Mouse (Mus musculus) kidney, adult 18-20 months (tissue): ENCODE results near the gene Dusp16.

Experiments used
- DNase-seq: peaks from one replicate; pipeline ENCODE4 v3.0.0; 2021

Gene Dusp16

DNA sequence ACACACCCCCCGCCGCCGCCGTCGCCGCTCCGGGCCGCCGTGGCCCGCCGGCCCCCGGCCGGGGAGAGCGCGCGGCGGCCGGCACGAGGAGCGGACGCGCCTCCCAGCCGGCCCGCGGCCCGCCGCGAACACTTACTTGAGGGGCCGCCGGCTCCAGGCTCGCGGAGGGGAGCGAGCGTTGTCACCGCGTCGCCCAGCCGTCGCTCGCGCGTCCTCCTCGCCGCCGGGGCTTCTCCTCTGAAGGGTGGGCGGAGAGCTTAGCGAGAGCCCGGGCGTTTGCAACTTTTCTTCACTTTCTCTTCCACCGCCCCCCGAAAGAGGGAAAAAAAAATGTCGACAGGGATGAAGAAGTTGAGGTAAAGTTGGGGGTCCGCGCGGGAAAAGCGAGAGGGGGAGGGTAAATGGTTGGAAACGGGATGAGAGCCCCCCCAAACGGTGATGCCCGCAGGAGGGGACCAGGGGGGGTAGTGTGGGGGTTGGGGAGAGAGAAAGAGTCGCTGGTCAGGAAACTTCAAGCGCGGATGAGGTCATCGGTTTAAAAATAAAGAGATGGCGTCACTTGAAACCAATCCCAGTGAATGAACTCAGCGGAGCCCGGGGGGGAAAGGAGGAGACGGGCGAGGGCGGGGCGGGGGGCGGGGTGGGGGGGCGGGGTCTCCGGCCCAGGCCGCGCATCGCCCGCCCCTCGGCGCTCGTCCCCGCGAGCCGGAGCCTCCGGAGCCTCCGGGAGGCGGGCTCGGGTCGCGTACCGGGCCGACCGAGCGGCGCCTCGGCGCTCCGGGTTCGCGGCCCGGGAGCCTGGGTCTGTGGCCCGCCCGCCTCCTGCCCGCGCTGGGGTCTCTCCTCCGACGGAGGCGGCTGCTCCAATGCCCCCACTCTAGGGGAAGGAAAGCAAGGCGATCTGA lies at the start of gene Dusp16:
TSS of gene Dusp16 (minus strand) at position 485 of the 905 bp plus-strand sequence.
- DNase-seq, result peak; percentile 89

DNA sequence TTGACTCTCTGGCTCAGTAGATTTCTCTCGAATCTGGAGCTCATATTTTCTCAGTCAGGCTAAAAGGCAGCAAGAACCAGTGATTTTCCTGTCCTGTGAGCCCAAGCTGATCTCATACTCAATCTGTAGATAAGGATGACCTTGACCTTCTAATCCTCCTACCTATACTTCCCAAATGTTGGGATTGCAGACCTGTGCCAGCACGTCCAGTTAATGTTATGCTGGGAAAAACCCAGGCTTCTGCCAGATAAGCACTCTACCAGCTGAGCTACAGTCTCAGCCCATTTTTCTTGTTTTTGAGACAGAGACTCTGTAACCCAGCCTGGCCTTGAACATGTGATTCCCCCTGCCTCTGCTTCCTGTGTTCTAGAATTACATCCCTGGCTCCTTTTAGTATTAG lies 47.9 kb upstream of the Dusp16 start:
- no peak for DNase-seq

DNA sequence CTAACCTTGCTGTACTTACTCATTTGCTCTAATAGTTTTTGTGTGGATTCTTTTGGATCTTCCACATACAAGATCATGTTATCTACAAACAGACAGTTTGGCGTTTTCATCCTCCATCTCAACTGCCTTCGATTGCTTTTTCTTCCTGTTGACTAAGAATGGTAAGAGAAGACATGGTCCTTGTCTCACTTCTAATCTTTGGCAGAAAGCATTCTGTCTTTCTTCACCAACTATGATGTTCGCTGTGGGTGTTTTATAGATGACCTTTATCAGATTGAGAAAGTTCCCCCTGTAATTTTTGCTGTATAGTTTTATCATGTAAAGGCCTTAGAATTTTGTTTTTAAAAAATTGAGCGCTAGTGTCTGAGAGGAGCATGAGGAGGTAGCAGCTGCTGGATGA lies 45.7 kb upstream of the Dusp16 start:
- no peak for DNase-seq

DNA sequence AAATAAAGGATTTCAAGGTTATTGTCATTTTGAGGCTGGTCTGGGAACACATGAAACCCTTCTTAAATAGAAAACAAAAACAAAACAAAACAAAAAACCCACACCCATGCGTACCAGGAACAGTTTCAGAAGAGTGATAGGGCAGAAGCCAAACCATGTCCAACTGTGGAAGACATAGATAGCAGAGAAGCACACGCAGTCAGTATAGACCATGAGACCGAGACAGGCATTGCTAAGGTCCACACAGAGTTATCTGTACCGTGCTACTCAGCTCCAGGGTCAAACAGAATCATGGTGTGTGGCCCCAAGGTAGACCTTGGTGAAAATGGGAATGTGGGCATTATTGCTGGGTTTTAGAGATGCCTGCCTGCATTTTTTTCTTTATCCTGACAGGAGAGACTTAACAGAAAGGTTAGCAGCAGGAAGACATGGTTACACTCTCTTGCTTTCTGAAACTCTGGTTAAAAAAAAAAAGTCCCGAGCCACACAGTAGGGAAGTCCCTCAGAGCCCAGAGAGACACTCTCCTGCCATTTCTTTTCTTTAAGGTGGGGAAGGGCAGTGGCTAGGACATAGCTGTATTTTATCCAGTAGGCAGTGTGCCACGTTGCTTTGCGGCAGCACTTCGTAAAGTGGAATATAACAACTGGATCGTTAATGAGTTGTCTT lies 42.3 kb upstream of the Dusp16 start:
- DNase-seq, result no peak

GRCm38 (mm10) chr6:134830776-134831175 lies 38.4 kb upstream of the Dusp16 start:
- DNase-seq, result no peak

GRCm38 (mm10) chr6:134829786-134830700 lies 37.6 kb upstream of the Dusp16 start, which contains the start of gene Crebl2:
Gene Crebl2, plus strand, starts transcription at chr6:134830154.
- peak; percentile 100 for DNase-seq

DNA sequence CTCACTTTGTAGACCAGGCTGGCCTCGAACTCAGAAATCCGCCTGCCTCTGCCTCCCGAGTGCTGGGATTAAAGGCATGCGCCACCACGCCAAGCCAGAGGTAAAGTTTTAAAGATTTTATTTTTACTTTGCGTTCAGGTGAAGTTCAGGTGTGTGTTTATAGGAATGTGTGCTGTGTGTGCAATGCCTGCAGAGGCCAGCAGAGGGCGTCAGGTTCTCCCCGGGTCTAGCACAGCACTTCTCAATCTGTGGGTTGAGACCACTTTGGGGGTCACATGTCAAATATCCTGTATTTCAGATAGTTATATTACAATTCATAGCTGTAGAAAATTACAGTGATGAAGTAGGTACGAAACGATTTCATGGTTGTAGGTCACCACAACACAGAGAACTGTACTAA lies 30.4 kb upstream of the Dusp16 start:
- peak; percentile 18 for DNase-seq

- DNase-seq, result no peak
These were observed 28.0 kb upstream of the Dusp16 start for GRCm38 (mm10) chr6:134820411-134820810.

DNA sequence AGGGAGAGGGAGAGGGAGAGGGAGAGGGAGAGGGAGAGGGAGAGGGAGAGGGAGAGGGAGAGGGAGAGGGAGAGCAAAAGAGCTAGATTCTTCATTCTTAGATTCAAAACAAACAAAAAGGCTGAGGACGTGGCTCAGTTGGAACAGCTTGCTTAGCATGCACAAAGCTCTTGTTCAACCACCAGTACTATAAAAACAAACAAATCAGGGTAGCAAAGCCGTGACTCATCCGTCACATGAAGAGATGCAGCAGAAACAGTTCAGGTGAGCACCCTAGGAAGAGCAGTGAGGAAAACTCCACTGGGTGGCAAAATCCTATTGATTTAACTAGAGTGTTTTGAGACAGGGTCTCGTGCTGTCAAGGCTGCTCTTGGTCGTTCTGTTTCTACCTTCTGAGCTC lies 27.3 kb upstream of the Dusp16 start:
- no peak for DNase-seq

DNA sequence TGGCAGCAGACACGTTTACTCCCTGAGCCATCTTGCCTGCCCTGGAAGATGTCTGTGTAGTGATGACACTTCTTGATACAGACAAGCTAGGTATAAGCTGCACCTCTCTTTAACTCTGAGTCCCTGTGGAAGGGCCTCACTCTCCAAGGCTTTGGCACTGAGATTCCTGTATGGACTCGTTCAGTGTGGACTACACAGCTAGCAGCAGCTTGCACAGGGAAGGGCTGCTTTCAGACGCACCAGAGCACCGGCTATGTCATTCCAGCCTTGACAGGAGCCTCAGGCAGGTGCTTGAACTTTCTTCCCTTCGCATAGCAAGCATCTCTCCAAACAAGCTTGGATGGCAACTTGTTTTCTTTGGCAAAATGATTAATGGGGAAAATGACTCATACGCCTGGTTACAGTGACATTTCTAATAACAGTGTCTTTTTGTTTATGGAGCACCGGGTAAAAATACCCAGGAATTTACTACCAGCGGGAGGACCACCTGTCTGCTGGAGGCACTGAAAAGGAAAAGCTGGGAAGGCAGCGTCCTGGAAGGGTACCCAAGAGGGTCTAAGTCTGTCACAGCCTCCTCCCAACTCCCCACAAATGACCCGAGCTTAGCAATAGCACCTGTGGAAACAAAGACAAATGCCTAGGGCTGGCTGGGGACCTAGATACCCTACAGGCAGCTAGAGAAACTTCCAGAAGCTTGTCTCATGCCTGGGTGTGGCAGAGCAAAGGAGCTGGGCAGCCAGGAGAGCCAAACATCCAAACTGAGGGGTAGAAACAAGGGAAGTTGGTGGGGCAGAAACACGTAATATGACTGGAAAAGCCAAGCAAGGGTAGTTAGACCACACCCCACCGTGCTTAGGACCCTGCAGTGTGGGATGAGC lies 24.9 kb upstream of the Dusp16 start:
- DNase-seq, result no peak

DNA sequence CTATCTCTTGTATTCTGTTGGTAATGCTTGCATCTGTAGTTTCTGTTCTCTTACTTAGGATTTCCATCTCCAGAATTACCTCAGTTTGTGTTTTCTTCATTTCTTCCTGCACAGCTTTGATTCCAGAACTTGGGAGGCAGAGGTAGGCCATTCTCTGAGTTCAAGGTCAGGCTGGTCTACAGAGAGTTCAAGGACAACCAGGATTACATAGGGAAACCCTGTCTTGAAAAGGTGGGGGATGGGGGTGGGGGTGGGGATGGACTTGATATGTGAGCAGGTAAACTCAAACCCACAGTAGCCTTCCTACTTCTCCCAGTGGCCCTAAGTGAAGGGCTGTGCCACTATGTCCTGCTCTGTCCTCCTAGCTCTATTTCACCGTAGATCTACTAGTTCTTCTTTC lies 20.6 kb upstream of the Dusp16 start:
- no peak for DNase-seq

DNA sequence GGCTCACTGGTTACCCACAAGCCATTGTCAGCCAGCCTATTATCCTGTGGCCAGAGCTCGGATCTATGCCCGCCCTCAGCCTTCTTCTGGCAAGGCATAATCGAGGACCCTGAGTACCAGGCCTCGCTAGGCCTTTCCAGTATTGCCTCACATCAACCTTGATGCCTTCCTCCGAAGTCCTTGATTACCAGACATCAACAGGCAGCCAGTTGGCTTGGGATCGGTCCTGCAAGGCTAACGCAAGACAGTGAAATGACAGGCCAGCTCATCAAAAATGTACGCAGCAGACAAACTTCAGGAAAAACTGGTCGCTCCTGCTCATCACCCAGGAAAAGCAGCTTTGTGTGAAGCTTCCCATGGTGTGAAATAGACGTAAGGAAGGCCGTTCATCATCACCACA lies 15.4 kb upstream of the Dusp16 start:
- DNase-seq, result no peak

DNA sequence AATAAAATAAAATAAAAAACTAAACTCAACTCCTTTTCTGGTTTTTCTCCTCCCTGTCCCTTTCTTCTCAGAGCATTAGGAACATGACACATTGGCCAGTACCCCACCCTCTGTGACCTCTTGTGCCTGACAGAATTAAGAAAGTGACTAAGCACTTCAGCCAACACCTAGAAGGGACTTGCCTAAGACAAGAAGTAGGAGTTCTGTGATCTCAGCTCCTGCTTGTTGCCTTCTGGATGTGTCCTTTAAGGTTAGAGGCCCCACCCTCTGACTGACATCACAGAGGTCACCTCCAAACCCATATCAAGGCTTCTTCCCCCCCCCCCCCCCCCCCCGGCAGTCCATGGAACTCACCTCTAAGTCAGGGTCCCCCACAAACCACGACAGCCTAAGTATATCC lies 14.7 kb upstream of the Dusp16 start:
- DNase-seq, result no peak

DNA sequence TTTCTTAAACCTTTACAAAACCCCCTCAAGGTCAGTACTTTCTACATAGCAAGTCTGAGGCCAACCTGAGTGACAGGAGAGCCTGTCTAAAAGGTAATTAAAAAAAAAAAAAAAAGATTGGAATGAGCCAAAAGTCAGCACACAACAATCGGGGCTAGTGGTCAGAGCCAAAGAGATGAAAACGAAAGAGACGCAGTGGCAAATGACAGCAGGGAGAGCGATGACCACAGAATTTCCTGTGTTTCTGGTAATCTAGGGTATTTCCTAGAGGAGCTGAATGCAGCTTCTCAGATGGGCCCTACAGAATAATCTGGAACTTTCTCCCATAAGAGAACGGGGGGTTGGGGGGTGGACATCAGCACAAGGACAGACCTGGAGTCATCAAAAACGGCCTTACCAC lies 13.7 kb upstream of the Dusp16 start:
- DNase-seq, result no peak

GRCm38 (mm10) chr6:134804736-134805277 lies 12.4 kb upstream of the Dusp16 start:
- DNase-seq, result no peak

- DNase-seq, result no peak
These were observed 10.2 kb upstream of the Dusp16 start for GRCm38 (mm10) chr6:134802641-134803043.

- no peak for DNase-seq
These were observed 9.1 kb upstream of the Dusp16 start for GRCm38 (mm10) chr6:134801483-134801882.

DNA sequence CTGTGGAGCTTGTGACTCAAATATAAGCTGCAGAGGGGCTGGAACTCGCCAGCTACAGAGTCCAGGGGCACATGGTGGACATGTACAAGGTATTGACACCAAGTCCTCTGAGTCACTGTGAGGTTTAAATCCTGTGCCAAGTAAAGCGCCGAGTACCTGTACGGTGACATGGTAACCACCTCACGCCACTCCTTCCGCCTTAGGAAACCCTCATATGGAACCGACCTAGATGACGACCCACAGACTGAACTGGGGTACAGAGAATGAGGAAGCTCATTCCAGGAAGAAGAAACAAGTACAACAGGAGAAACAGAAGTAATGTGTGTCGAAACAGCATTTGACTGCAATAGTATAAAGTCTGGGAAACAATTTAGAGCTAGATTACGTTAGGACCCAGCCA lies 3.9 kb upstream of the Dusp16 start:
- DNase-seq, result no peak

DNA sequence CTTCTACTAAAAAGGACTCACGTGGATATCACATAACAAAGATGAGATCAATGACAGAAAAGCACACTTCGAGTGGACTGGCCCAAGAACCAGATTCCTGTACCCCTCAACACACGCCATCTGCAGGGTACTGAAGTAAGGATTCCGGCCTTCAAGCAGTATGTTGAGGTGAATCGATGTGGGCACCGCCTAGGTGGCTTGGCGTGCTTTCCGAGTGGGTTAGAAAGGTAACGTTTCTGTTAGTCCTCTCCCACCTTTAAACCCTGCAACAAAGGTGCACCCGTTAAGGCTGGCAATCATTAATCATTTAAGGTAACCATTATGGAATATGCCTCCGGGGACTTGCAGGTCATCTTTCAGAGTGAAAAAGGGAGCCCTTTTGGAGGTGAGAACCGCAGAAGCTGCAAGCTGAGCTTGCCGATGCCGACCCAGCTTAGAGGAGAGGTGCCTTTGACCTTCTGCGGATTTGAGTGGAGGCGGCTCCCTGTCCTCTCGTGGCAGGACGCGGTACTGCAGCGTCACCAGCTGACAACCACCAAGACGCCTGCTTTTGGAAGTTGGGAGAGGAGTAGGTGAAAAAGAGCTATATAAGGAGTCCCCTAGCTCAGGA lies 1.6 kb upstream of the Dusp16 start:
- peak; percentile 90 for DNase-seq

- no peak for DNase-seq
These were observed 801 bp upstream of the Dusp16 start for GRCm38 (mm10) chr6:134793046-134793806.
